Mouse (Mus musculus) heart, postnatal 4 days (tissue): ENCODE measurements around the gene Fbxw8. TPM values are rescaled to one million over a fixed set of nuclear protein-coding genes. Genes with fewer than 3 reads are reported as not detected.

Experiments
- DNase-seq: peaks from one replicate; pipeline ENCODE4 v3.0.0; 2021
- total RNA-seq, 2 experiments: library from RNA; stranded (reverse); gene quantifications; 2 replicates each; pipeline ENCODE4 v1.2.3; 2021

The Fbxw8 gene
- total RNA-seq, 2 experiments from 2014 or later, result 54.9 to 61.1 TPM

DNA sequence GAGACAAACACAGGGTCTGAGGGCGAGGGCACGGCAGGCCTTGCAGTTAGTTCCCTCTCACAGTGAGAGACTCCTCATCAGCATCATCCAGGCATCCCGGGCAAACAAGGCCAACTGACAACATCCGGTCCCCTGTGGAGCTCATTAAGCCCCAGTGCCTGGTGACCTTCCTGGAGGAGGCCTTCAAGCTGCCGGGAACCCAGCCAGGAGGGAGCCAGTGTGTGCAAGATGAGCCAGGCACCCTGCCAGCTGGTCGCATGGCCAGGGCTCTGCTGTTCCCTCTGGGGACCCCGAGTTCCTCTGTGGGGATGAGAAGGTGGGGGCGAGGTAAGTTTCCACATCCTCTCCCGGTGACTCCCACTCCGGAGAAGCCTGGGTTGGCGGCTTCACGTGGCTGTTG, 140.2 kb downstream of the Fbxw8 start:
- DNase-seq, result peak; percentile 75

Other genes starting within 250 kb of the Fbxw8 start
- 10 to 100 TPM; 59.3 to 62.4 TPM for gene Fbxo21, start 178.7 kb downstream of the Fbxw8 start, total RNA-seq
- gene Tesc, start 127.7 kb downstream of the Fbxw8 start, total RNA-seq, result 10 to 100 TPM; 57.1 to 58.8 TPM
- gene Hrk, start 9.2 kb upstream of the Fbxw8 start, total RNA-seq, result under 1 TPM; 0.09 to 0.31 TPM
- 1 to 10 TPM; 2.5 to 2.9 TPM for gene Rnft2, start 89.7 kb upstream of the Fbxw8 start, total RNA-seq
- 1 to 10 TPM; 5.8 to 6.3 TPM for gene 2410131K14Rik, start 89.8 kb upstream of the Fbxw8 start, total RNA-seq